Mouse (Mus musculus) hindlimb bud, embryonic 11.5 days (tissue): Measurements from ENCODE around the gene Lmbr1.
A peak's percentile ranks its signal among the peaks of the same experiment; 100 is the strongest.
"Not testable (repeated sequence)": the region's sequence is repeated elsewhere in the genome, so short reads cannot be mapped to it uniquely, and the experiment has no call there.

ENCODE experiments used
- DNase-seq: peaks from one replicate; pipeline ENCODE4 v3.0.0-alpha.2; 2012; ENCODE audit warnings: low read depth, low spot score; ENCODE audit errors: extremely low spot score

Lmbr1 gene

GRCm38 (mm10) chr5:29378298-29379036 is at the start of gene Lmbr1:
Gene Lmbr1, minus strand, starts transcription at chr5:29378390.
- peak; percentile 73 for DNase-seq

GRCm38 (mm10) chr5:29423330-29423729 is 45.1 kb upstream of the Lmbr1 start:
- DNase-seq, result not testable (repeated sequence)

- DNase-seq, result no peak
Measured at GRCm38 (mm10) chr5:29413041-29413440, 34.9 kb upstream of the Lmbr1 start.

GRCm38 (mm10) chr5:29410854-29411253 is 32.7 kb upstream of the Lmbr1 start:
- DNase-seq, result no peak

- no peak for DNase-seq
Measured at GRCm38 (mm10) chr5:29398427-29398826, 20.2 kb upstream of the Lmbr1 start.

GRCm38 (mm10) chr5:29388944-29389765 is 11.0 kb upstream of the Lmbr1 start:
- peak; percentile 54 for DNase-seq

GRCm38 (mm10) chr5:29388181-29388943 is 10.2 kb upstream of the Lmbr1 start:
- DNase-seq, result no peak

- no peak for DNase-seq
Measured at GRCm38 (mm10) chr5:29387591-29387990, 9.4 kb upstream of the Lmbr1 start.

GRCm38 (mm10) chr5:29382776-29383175 is 4.6 kb upstream of the Lmbr1 start:
- no peak for DNase-seq

- no peak for DNase-seq
Measured at GRCm38 (mm10) chr5:29380091-29380490, 1.9 kb upstream of the Lmbr1 start.

GRCm38 (mm10) chr5:29377590-29378297 is 446 bp downstream of the Lmbr1 start:
- DNase-seq, result no peak

GRCm38 (mm10) chr5:29363511-29363910 is 14.7 kb downstream of the Lmbr1 start:
- no peak for DNase-seq

- DNase-seq, result peak; percentile 53
Measured at GRCm38 (mm10) chr5:29335836-29336235, 42.4 kb downstream of the Lmbr1 start.

- no peak for DNase-seq
Measured at GRCm38 (mm10) chr5:29322503-29322902, 55.7 kb downstream of the Lmbr1 start.

GRCm38 (mm10) chr5:29309191-29309590 is 69.0 kb downstream of the Lmbr1 start:
- no peak for DNase-seq

GRCm38 (mm10) chr5:29293194-29293593 is 85.0 kb downstream of the Lmbr1 start:
- DNase-seq, result peak; percentile 20

GRCm38 (mm10) chr5:29290110-29290509 is 88.1 kb downstream of the Lmbr1 start:
- no peak for DNase-seq

GRCm38 (mm10) chr5:29289703-29290102 is 88.5 kb downstream of the Lmbr1 start:
- DNase-seq, result no peak

- DNase-seq, result no peak
Measured at GRCm38 (mm10) chr5:29281081-29281480, 97.1 kb downstream of the Lmbr1 start.

- peak; percentile 2 for DNase-seq
Measured at GRCm38 (mm10) chr5:29274746-29275145, 103.4 kb downstream of the Lmbr1 start.

GRCm38 (mm10) chr5:29273426-29273825 is 104.8 kb downstream of the Lmbr1 start:
- no peak for DNase-seq
